Mouse (Mus musculus): ENCODE results near the gene Slc51a. TPM values are rescaled to one million over a fixed set of nuclear protein-coding genes. Genes with fewer than 3 reads are reported as not detected.
"Not testable (repeated sequence)": the region's sequence is repeated elsewhere in the genome, so short reads cannot be mapped to it uniquely, and the experiment has no call there.

Gene Slc51a
- polyA plus RNA-seq, 1 experiment from 2014 or later: 0.29 TPM

DNA sequence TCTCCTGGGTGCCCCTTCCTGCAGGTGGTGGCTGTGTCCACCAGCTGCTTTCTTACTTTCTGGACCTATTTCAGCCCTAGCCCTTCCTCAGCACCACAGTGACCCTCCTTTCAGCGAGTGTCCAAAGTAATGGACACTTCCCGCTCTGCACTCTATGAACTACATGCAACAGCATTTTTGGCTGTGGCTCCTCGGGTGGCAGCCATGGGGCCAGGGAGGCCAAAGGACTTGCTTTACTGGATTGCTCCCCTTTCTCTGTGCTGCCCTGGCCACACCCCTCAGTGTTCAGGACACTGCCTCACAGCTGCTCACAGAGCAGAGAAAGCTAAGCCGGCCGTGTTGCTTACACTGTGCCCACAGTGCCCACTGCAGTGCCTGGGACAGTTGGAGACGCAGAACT lies 16.0 kb upstream of the Slc51a start:
- H3K9ac ChIP-seq (ENCODE audit: low read length): no peak overlapping the region
- no peak overlapping the region for H3K4me2 ChIP-seq (ENCODE audit: low read depth, low read length, severe bottlenecking)
- no peak overlapping the region for H3K4me3 ChIP-seq (ENCODE audit: low read depth, low read length)
- no peaks in the 10 kb centered on the region for H3K27me3 ChIP-seq (ENCODE audit: control insufficient read depth, insufficient read depth, low read length)
- DNase-seq (ENCODE audit: low spot score): no peak
- WGBS: 74% methylated on average over 6 of the region's 6 CpGs
- no peaks in the 10 kb centered on the region for H3K36me3 ChIP-seq (ENCODE audit: control insufficient read depth, insufficient read depth, low read length)
- no peak overlapping the region for H3K27ac ChIP-seq (ENCODE audit: low read depth, low read length)
- no peaks in the 10 kb centered on the region for H3K9me3 ChIP-seq (ENCODE audit: control insufficient read depth, low read length)
- H3K4me1 ChIP-seq (replicated peaks; ENCODE audit: control insufficient read depth, insufficient read depth, low read length): no peaks in the 10 kb centered on the region
- no peak for ATAC-seq (replicated peaks; ENCODE audit: low FRiP score)

DNA sequence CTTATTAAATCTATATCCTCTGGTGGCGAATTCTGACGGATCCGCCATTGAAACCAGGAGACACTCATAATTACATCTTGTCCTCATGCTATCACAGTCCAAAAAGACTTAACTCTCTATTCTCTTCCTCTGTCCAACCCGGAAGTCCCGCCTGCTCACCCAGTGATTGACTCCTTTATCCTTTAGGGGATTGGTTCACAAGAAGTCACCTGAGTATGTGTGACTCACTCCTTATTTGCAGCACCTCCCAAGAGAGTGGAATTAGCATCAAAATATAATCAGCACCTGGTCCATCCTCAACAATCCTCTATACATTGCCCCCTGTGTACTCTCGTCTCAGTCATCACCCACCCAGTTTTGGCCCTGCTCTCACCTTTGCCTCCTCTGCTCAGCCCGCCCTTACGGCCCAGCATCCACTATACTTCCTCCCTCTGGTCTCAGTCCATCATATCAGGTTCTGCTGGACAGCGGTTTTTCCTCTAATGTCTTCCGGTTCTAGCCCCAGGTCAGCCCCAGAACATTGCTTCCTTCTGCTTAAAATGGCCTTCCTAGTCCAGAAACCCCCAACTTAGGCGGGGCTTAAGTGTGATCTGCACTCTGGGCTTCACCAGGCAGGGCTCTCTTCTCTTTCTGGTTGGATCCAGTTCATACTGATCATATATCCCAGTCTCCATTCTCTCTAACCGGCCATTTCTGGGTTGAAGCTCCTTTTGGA lies 15.1 kb upstream of the Slc51a start:
- no peaks in the 10 kb centered on the region for H3K27me3 ChIP-seq (ENCODE audit: control insufficient read depth, insufficient read depth, low read length)
- DNase-seq (ENCODE audit: low spot score): no peak
- H3K4me1 ChIP-seq (replicated peaks; ENCODE audit: control insufficient read depth, insufficient read depth, low read length): no peaks in the 10 kb centered on the region
- no peak for ATAC-seq (replicated peaks; ENCODE audit: low FRiP score)
- H3K36me3 ChIP-seq (ENCODE audit: control insufficient read depth, insufficient read depth, low read length): no peaks in the 10 kb centered on the region
- H3K9me3 ChIP-seq (ENCODE audit: control insufficient read depth, low read length): no peaks in the 10 kb centered on the region
- no peak overlapping the region for H3K4me2 ChIP-seq (ENCODE audit: low read depth, low read length, severe bottlenecking)
- H3K27ac ChIP-seq (ENCODE audit: low read depth, low read length): no peak overlapping the region
- H3K4me3 ChIP-seq (ENCODE audit: low read depth, low read length): no peak overlapping the region
- WGBS: 89% methylated on average over 12 of the region's 12 CpGs
- H3K9ac ChIP-seq (ENCODE audit: low read length): no peak overlapping the region

DNA sequence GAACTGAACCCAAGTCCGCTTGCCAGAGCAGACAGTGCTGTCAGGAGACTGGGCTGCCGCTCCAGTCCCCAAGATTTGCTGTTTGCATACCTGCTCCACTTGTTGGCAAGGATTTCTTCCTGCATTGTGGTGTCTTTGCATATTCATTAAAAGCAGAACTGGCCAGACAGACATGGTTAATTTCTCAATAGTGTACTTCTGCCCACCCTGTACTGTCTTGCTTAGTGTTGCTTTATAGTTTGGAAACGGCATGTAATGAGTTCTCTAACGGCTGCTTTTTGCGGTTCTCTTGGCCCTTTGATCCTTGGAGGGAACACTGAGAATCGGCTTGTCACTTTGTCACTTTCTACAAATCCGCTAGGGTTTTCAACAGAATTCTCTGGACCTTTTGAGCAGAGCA lies 13.8 kb upstream of the Slc51a start:
- H3K4me2 ChIP-seq (ENCODE audit: low read depth, low read length, severe bottlenecking): no peak overlapping the region
- 74% methylated on average over 7 of the region's 7 CpGs for WGBS
- H3K4me1 ChIP-seq (replicated peaks; ENCODE audit: control insufficient read depth, insufficient read depth, low read length): no peaks in the 10 kb centered on the region
- no peak overlapping the region for H3K9ac ChIP-seq (ENCODE audit: low read length)
- H3K27me3 ChIP-seq (ENCODE audit: control insufficient read depth, insufficient read depth, low read length): no peaks in the 10 kb centered on the region
- ATAC-seq (replicated peaks; ENCODE audit: low FRiP score): no peak
- H3K4me3 ChIP-seq (ENCODE audit: low read depth, low read length): no peak overlapping the region
- DNase-seq (ENCODE audit: low spot score): no peak
- H3K9me3 ChIP-seq (ENCODE audit: control insufficient read depth, low read length): no peaks in the 10 kb centered on the region
- no peak overlapping the region for H3K27ac ChIP-seq (ENCODE audit: low read depth, low read length)
- no peaks in the 10 kb centered on the region for H3K36me3 ChIP-seq (ENCODE audit: control insufficient read depth, insufficient read depth, low read length)

DNA sequence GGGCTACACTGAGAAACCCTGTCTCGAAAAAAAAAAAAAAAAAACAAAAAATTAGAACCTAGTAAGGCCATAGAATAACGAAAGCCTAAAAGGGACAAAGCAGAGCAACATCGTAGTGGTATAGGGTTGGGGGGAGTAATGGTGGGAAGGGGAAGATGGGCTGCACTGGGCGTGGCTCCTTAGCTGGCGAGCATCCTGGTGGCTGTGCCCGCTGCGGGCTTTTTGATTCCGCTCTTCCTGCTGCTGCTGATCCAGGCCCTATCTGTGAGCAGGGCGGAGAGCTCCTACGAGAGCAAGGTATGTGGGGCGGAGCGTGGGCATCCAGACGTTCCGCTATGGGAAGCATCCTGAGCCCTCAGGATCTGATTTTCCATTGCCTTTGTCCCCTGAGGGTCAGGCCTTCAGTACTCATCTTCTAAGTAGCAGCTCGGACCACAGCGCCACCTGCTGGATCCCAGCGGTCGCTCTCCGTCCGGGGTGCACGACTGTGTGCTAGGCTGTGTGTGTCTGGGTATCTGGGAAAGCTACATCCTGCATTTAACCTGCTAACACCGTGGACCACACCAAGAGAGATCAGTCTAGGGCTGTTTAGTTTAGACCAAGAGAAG lies 11.9 kb upstream of the Slc51a start:
- DNase-seq (ENCODE audit: low spot score) (peak; percentile 96), ATAC-seq (replicated peaks; ENCODE audit: low FRiP score) (peak; percentile 93)
- Histone ChIP-seq H3K36me3 (ENCODE audit: control insufficient read depth, insufficient read depth, low read length) (no peaks in the 10 kb centered on the region), H3K4me1 (replicated peaks; ENCODE audit: control insufficient read depth, insufficient read depth, low read length) (no peaks in the 10 kb centered on the region), H3K27me3 (ENCODE audit: control insufficient read depth, insufficient read depth, low read length) (no peaks in the 10 kb centered on the region), H3K9ac (ENCODE audit: low read length) (peak overlapping the region; percentile 68), H3K4me3 (ENCODE audit: low read depth, low read length) (peak overlapping the region; percentile 29), H3K4me2 (ENCODE audit: low read depth, low read length, severe bottlenecking) (peak overlapping the region; percentile 71), H3K27ac (ENCODE audit: low read depth, low read length) (no peak overlapping the region), H3K9me3 (ENCODE audit: control insufficient read depth, low read length) (no peaks in the 10 kb centered on the region)
- WGBS: 11% methylated on average over 22 of the region's 22 CpGs

DNA sequence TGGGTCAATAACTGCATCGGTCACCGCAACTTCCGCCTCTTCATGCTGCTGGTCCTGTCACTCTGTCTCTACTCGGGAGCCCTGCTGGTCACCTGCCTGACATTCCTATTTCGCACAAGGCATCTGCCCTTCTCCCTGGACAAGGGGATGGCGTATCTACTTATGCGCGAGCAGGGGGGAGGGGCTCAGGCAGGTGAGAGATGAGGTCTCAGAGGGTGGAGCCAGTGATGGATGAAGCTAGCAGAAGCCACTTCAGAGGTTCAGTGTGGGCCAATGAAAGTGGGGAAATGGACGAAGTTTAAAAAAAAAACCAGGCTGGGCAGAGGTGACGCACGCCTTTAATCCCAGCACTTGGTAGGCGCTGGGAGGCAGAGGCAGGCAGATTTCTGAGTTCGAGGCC lies 11.3 kb upstream of the Slc51a start:
- H3K4me3 ChIP-seq (ENCODE audit: low read depth, low read length): no peak overlapping the region
- ATAC-seq (replicated peaks; ENCODE audit: low FRiP score) (no peak), DNase-seq (ENCODE audit: low spot score) (no peak)
- H3K4me2 ChIP-seq (ENCODE audit: low read depth, low read length, severe bottlenecking): no peak overlapping the region
- no peaks in the 10 kb centered on the region for H3K27me3 ChIP-seq (ENCODE audit: control insufficient read depth, insufficient read depth, low read length)
- H3K4me1 ChIP-seq (replicated peaks; ENCODE audit: control insufficient read depth, insufficient read depth, low read length): no peaks in the 10 kb centered on the region
- no peaks in the 10 kb centered on the region for H3K36me3 ChIP-seq (ENCODE audit: control insufficient read depth, insufficient read depth, low read length)
- H3K9ac ChIP-seq (ENCODE audit: low read length): no peak overlapping the region; the same call in 1 of the 2 replicates
- H3K27ac ChIP-seq (ENCODE audit: low read depth, low read length): no peak overlapping the region
- 68% methylated on average over 13 of the region's 13 CpGs for WGBS
- no peaks in the 10 kb centered on the region for H3K9me3 ChIP-seq (ENCODE audit: control insufficient read depth, low read length)

DNA sequence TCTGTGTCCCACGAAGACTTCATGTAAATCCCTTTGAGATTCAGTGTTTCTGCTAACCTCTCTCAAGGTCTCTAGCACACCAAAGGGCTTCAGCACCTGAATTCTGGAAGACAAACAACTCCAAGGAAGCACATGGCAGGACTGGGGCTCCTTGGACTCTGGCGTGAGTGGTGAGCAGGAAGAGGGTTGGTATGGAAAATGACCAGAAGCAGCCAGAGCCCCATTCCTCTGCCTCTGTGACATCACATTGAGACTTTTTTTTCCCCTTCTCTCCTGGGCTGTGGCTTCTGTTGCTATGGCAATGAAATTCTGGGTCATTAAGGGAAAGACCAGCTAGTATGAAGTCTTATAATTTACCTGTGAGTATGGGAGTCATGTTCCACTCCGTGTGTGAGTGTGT lies 8.3 kb upstream of the Slc51a start, which contains the start of gene Zdhhc19:
TSS of gene Zdhhc19 (plus strand) at position 301 of the 400 bp plus-strand sequence.
- H3K36me3 ChIP-seq (ENCODE audit: control insufficient read depth, insufficient read depth, low read length): no peaks in the 10 kb centered on the region
- H3K4me3 ChIP-seq (ENCODE audit: low read depth, low read length): no peak within 1 kb of the TSS
- no peak for DNase-seq (ENCODE audit: low spot score)
- H3K4me2 ChIP-seq (ENCODE audit: low read depth, low read length, severe bottlenecking): no peak within 1 kb of the TSS
- H3K27ac ChIP-seq (ENCODE audit: low read depth, low read length): no peak within 1 kb of the TSS
- H3K27me3 ChIP-seq (ENCODE audit: control insufficient read depth, insufficient read depth, low read length): no peaks in the 10 kb centered on the region
- ATAC-seq (replicated peaks; ENCODE audit: low FRiP score): no peak
- no peaks in the 10 kb centered on the region for H3K4me1 ChIP-seq (replicated peaks; ENCODE audit: control insufficient read depth, insufficient read depth, low read length)
- no peaks in the 10 kb centered on the region for H3K9me3 ChIP-seq (ENCODE audit: control insufficient read depth, low read length)
- WGBS: 84% methylated on average over 3 of the region's 3 CpGs
- no peak within 1 kb of the TSS for H3K9ac ChIP-seq (ENCODE audit: low read length)

DNA sequence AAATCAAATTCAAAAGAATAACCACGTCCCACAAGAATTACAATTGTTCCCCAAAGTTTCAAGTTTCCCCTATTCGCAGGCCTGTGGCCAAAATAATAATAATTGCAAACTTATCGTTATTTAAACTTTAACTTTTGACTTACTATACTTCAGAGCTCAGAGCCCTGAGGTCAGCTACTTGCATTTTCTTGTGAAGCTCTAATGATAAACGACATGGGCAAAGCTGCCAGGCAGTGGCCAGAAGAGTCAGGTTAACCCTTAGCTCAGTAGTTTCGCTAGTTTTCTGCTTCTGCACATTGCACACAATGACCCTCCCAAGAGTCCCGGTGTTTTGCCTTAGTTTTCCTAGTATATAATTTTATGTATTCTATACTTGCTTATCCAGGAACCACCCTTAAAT lies 6.7 kb upstream of the Slc51a start:
- DNase-seq (ENCODE audit: low spot score); H3K4me2 ChIP-seq (ENCODE audit: low read depth, low read length, severe bottlenecking); H3K9me3 ChIP-seq (ENCODE audit: control insufficient read depth, low read length); H3K4me1 ChIP-seq (replicated peaks; ENCODE audit: control insufficient read depth, insufficient read depth, low read length); H3K9ac ChIP-seq (ENCODE audit: low read length); ATAC-seq (replicated peaks; ENCODE audit: low FRiP score); H3K27ac ChIP-seq (ENCODE audit: low read depth, low read length); H3K27me3 ChIP-seq (ENCODE audit: control insufficient read depth, insufficient read depth, low read length); H3K36me3 ChIP-seq (ENCODE audit: control insufficient read depth, insufficient read depth, low read length); H3K4me3 ChIP-seq (ENCODE audit: low read depth, low read length): not testable (repeated sequence)
- 80% methylated on average over 6 of the region's 6 CpGs for WGBS

DNA sequence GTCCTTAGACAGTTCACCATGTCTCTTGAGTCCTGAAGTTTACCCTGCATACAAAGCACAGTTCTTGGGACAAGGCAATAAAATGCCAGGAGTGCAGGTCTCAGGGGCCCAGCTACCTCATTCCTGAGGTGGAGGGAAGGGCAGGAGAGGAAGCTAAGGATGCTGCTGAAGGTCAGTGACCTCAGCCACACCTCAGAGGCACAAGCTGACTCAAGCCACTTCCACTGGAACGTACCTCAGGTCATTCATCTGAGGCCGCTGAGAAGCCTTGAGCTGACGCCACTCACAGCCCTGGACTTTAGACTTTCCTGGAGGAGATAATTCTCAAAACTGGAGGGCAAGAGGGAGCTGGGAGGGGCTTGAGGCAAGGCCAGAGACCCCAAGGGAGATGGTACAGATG lies 1.3 kb upstream of the Slc51a start:
- WGBS: 90% methylated on average over 3 of the region's 3 CpGs
- Histone ChIP-seq H3K4me3 (ENCODE audit: low read depth, low read length) (no peak overlapping the region), H3K4me1 (replicated peaks; ENCODE audit: control insufficient read depth, insufficient read depth, low read length) (no peaks in the 10 kb centered on the region), H3K9me3 (ENCODE audit: control insufficient read depth, low read length) (no peaks in the 10 kb centered on the region), H3K9ac (ENCODE audit: low read length) (no peak overlapping the region), H3K27me3 (ENCODE audit: control insufficient read depth, insufficient read depth, low read length) (no peaks in the 10 kb centered on the region), H3K4me2 (ENCODE audit: low read depth, low read length, severe bottlenecking) (no peak overlapping the region), H3K36me3 (ENCODE audit: control insufficient read depth, insufficient read depth, low read length) (no peaks in the 10 kb centered on the region), H3K27ac (ENCODE audit: low read depth, low read length) (no peak overlapping the region)
- ATAC-seq (replicated peaks; ENCODE audit: low FRiP score) (no peak), DNase-seq (ENCODE audit: low spot score) (no peak)

DNA sequence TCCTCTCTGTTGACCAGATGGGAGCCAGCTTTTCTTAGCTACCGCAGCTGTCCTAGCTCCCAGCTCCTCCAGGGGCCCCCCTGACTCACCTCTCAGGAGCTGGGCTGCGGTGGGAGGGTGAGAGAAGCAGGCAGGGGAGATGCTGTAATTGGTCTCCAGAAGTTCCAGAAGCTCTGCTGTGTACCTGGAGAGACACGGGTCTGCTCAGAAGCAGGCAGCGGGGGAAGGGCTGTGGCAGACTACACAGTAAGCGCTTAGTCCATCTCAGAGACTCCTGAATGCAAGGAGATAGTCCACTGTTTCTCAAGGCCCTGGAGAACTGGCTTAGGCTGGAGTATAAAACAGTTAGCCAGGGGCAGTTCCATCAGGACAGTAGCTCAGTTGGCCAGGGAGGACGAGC lies 1.6 kb downstream of the Slc51a start:
- H3K27ac ChIP-seq (ENCODE audit: low read depth, low read length): no peak overlapping the region
- no peak for ATAC-seq (replicated peaks; ENCODE audit: low FRiP score)

More for the DNA sequence above, 1.6 kb downstream of the Slc51a start:
- no peak overlapping the region for H3K9ac ChIP-seq (ENCODE audit: low read length)
- H3K36me3 ChIP-seq (ENCODE audit: control insufficient read depth, insufficient read depth, low read length): no peaks in the 10 kb centered on the region
- H3K9me3 ChIP-seq (ENCODE audit: control insufficient read depth, low read length): no peaks in the 10 kb centered on the region
- WGBS: 81% methylated on average over 6 of the region's 6 CpGs
- no peaks in the 10 kb centered on the region for H3K27me3 ChIP-seq (ENCODE audit: control insufficient read depth, insufficient read depth, low read length)
- H3K4me1 ChIP-seq (replicated peaks; ENCODE audit: control insufficient read depth, insufficient read depth, low read length): no peaks in the 10 kb centered on the region
- H3K4me3 ChIP-seq (ENCODE audit: low read depth, low read length): no peak overlapping the region
- DNase-seq (ENCODE audit: low spot score): no peak
- no peak overlapping the region for H3K4me2 ChIP-seq (ENCODE audit: low read depth, low read length, severe bottlenecking)

Measured in forebrain, embryonic 11.5 days (tissue).